ENCODE assay signal across 8 mouse cellular contexts in the genomic region with DNA sequence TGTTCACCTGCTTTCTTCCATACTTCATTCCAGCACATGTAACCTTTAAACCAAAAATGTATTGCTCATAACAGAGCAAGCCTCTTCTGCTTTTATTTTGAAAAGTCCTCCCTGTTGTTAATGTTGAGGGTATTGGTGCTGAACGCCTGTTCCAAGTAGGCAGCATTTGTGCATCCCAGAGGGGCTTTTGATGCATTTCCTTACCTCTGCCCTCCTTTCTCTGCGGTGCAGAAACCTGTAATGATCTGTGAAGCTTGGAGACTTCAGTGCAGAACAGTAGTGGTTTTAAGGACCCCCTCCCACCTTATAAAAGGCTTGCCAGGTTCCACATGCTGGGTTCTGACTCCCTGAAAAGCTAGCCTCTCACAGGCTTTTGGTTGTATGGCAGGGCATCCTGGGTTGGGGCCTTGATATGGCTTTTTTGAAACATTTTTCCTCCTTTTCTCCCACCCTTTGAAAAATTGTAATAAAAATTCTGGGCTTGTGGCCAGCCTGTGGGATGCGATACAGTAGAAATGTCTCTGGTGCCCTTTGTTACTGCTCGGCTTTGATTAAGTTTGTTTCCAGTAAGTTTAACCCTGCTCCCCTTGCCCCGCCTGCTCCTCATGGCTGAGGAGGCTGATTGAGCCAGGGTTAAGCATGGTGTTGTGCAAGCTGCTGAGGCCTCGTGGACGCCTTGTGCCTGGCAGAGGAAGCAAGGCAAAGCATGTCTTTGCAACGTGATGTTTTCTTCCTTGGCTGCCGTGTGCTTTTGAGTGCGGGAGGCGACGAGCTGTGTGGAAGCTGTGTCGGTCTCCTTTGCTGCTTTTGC.
DNase-seq lines count a peak whose midpoint lies in the region; ATAC-seq and TF ChIP-seq lines count a peak whose summit lies in the region.

No protein-coding gene starts in this region.

- H3K27me3 ChIP-seq in forebrain, embryonic 10.5 days (ENCODE audit: poor library complexity, severe bottlenecking) = no peaks in the 10 kb centered on the region
- H3K27me3 ChIP-seq in heart, embryonic 13.5 days (replicated peaks) = no peaks in the 10 kb centered on the region
- H3K27me3 ChIP-seq in kidney, embryonic 16.5 days (ENCODE audit: insufficient read depth, low read length) = no peaks in the 10 kb centered on the region
- no peaks in the 10 kb centered on the region for H3K27me3 ChIP-seq in limb, embryonic 14.5 days (ENCODE audit: control insufficient read depth, insufficient read depth, low read length)
- no peaks in the 10 kb centered on the region for H3K27me3 ChIP-seq in midbrain, embryonic 14.5 days (ENCODE audit: control insufficient read depth, insufficient read depth, low read length)
- H3K27me3 ChIP-seq in stomach, postnatal 0 days (ENCODE audit: control insufficient read depth, insufficient read depth, low read length) = no peaks in the 10 kb centered on the region

- no peak for TF ChIP-seq CTCF in stomach, postnatal 0 days (IDR thresholded peaks at IDR 0.05; ENCODE audit: low read depth)

- TF ChIP-seq EP300 in stomach, postnatal 0 days (optimal IDR thresholded peaks at IDR 0.05) = no peak

- peak; percentile 48 for DNase-seq in 3134 (ENCODE audit: extremely low read depth, insufficient read length, low spot score)
- DNase-seq in adrenal gland, postnatal 14 days = peak; percentile 91
- no peak for DNase-seq in forebrain, embryonic 10.5 days (ENCODE audit: extremely low spot score, low spot score)
- DNase-seq in limb, embryonic 14.5 days (ENCODE audit: low spot score) = peak; percentile 75
- DNase-seq in midbrain, embryonic 14.5 days = peak; percentile 57
- peak; percentile 86 for DNase-seq in stomach, postnatal 0 days (ENCODE audit: low spot score)

- H3K4me3 ChIP-seq in forebrain, embryonic 10.5 days = no peak overlapping the region
- no peak overlapping the region for H3K4me3 ChIP-seq in heart, embryonic 13.5 days
- no peak overlapping the region; the same call in 1 of the 2 replicates for H3K4me3 ChIP-seq in kidney, embryonic 16.5 days (ENCODE audit: low read length)
- no peak overlapping the region for H3K4me3 ChIP-seq in limb, embryonic 14.5 days (replicated peaks; ENCODE audit: low read length)
- no peak overlapping the region for H3K4me3 ChIP-seq in midbrain, embryonic 14.5 days (replicated peaks; ENCODE audit: low read depth, low read length)
- H3K4me3 ChIP-seq in stomach, postnatal 0 days (ENCODE audit: low read depth, low read length) = no peak overlapping the region

- H3K36me3 ChIP-seq in forebrain, embryonic 10.5 days (replicated peaks) = peaks cover 8% of the 10 kb centered on the region
- H3K36me3 ChIP-seq in heart, embryonic 13.5 days = peaks cover 5% of the 10 kb centered on the region; the same call in 1 of the 2 replicates
- peaks cover 4% of the 10 kb centered on the region; the same call in 1 of the 2 replicates for H3K36me3 ChIP-seq in kidney, embryonic 16.5 days (ENCODE audit: insufficient read depth, low read length)
- H3K36me3 ChIP-seq in limb, embryonic 14.5 days (ENCODE audit: control insufficient read depth, insufficient read depth, low read length) = 0 out of 2 replicates have a peak, but pooled peaks cover under 1% of the 10 kb centered on the region
- H3K36me3 ChIP-seq in midbrain, embryonic 14.5 days (ENCODE audit: control insufficient read depth, insufficient read depth, low read length) = no peaks in the 10 kb centered on the region
- no peaks in the 10 kb centered on the region for H3K36me3 ChIP-seq in stomach, postnatal 0 days (ENCODE audit: control insufficient read depth, insufficient read depth, low read length)

- no peaks in the 10 kb centered on the region for H3K9me3 ChIP-seq in forebrain, embryonic 10.5 days
- no peaks in the 10 kb centered on the region for H3K9me3 ChIP-seq in heart, embryonic 13.5 days
- no peaks in the 10 kb centered on the region for H3K9me3 ChIP-seq in kidney, embryonic 16.5 days (ENCODE audit: low read length)
- no peaks in the 10 kb centered on the region for H3K9me3 ChIP-seq in limb, embryonic 14.5 days (ENCODE audit: control insufficient read depth, low read length)
- no peaks in the 10 kb centered on the region for H3K9me3 ChIP-seq in midbrain, embryonic 14.5 days (ENCODE audit: control insufficient read depth, low read length)
- H3K9me3 ChIP-seq in stomach, postnatal 0 days (ENCODE audit: control insufficient read depth, low read length) = no peaks in the 10 kb centered on the region

- ATAC-seq in heart, embryonic 13.5 days (ENCODE audit: extremely low read depth, insufficient number of reproducible peaks, low FRiP score, low TSS enrichment) = no peak
- ATAC-seq in kidney, embryonic 16.5 days (ENCODE audit: low FRiP score, low TSS enrichment) = peak; percentile 82
- ATAC-seq in limb, embryonic 14.5 days (ENCODE audit: low FRiP score, low read depth) = peak; percentile 84
- ATAC-seq in midbrain, embryonic 14.5 days (ENCODE audit: low FRiP score, low TSS enrichment) = no peak
- peak; percentile 96 for ATAC-seq in stomach, postnatal 0 days (ENCODE audit: low FRiP score, low TSS enrichment)

- peak overlapping the region; percentile 41 for H3K4me2 ChIP-seq in heart, embryonic 13.5 days
- peak overlapping the region; percentile 32 for H3K4me2 ChIP-seq in kidney, embryonic 16.5 days (replicated peaks; ENCODE audit: low read depth, low read length)
- H3K4me2 ChIP-seq in limb, embryonic 14.5 days (replicated peaks; ENCODE audit: low read depth, low read length, severe bottlenecking) = peak overlapping the region; percentile 13
- H3K4me2 ChIP-seq in midbrain, embryonic 14.5 days (ENCODE audit: low read length) = 0 out of 2 replicates have a peak overlapping the region, but pooled peaks have one; percentile 9
- peak overlapping the region; percentile 36 for H3K4me2 ChIP-seq in stomach, postnatal 0 days (replicated peaks; ENCODE audit: low read depth)

- WGBS in forebrain, embryonic 10.5 days = 77% methylated on average over 13 of the region's 13 CpGs
- WGBS in heart, embryonic 13.5 days = 28% methylated on average over 13 of the region's 13 CpGs
- 7% methylated on average over 13 of the region's 13 CpGs for WGBS in kidney, embryonic 16.5 days
- 19% methylated on average over 13 of the region's 13 CpGs for WGBS in limb, embryonic 14.5 days
- WGBS in midbrain, embryonic 14.5 days = 32% methylated on average over 13 of the region's 13 CpGs
- WGBS in stomach, postnatal 0 days = 4% methylated on average over 13 of the region's 13 CpGs

- peak overlapping the region; percentile 57 for H3K9ac ChIP-seq in heart, embryonic 13.5 days
- H3K9ac ChIP-seq in kidney, embryonic 16.5 days (replicated peaks; ENCODE audit: low read length) = peak overlapping the region; percentile 52
- no peak overlapping the region for H3K9ac ChIP-seq in limb, embryonic 14.5 days (ENCODE audit: low read depth, low read length, severe bottlenecking)
- no peak overlapping the region; the same call in 1 of the 2 replicates for H3K9ac ChIP-seq in midbrain, embryonic 14.5 days (replicated peaks; ENCODE audit: low read length)
- peak overlapping the region; percentile 35; the same call in 1 of the 2 replicates for H3K9ac ChIP-seq in stomach, postnatal 0 days (ENCODE audit: low read length)

- peaks cover 31% of the 10 kb centered on the region for H3K4me1 ChIP-seq in forebrain, embryonic 10.5 days
- peaks cover 74% of the 10 kb centered on the region for H3K4me1 ChIP-seq in heart, embryonic 13.5 days
- H3K4me1 ChIP-seq in kidney, embryonic 16.5 days (ENCODE audit: insufficient read depth, low read length) = peaks cover 67% of the 10 kb centered on the region
- peaks cover 49% of the 10 kb centered on the region for H3K4me1 ChIP-seq in limb, embryonic 14.5 days (ENCODE audit: control insufficient read depth, insufficient read depth, low read length)
- peaks cover 48% of the 10 kb centered on the region for H3K4me1 ChIP-seq in midbrain, embryonic 14.5 days (ENCODE audit: control insufficient read depth, insufficient read depth, low read length)
- H3K4me1 ChIP-seq in stomach, postnatal 0 days (replicated peaks; ENCODE audit: control insufficient read depth, insufficient read depth) = peaks cover 26% of the 10 kb centered on the region

- H3K27ac ChIP-seq in forebrain, embryonic 10.5 days = peak overlapping the region; percentile 65
- peak overlapping the region; percentile 85 for H3K27ac ChIP-seq in heart, embryonic 13.5 days (replicated peaks)
- peak overlapping the region; percentile 97 for H3K27ac ChIP-seq in kidney, embryonic 16.5 days (ENCODE audit: low read length)
- peak overlapping the region; percentile 76 for H3K27ac ChIP-seq in limb, embryonic 14.5 days (replicated peaks; ENCODE audit: low read depth, low read length)
- peak overlapping the region; percentile 78 for H3K27ac ChIP-seq in midbrain, embryonic 14.5 days (replicated peaks; ENCODE audit: low read depth, low read length)
- peak overlapping the region; percentile 94 for H3K27ac ChIP-seq in stomach, postnatal 0 days (replicated peaks)

- TF ChIP-seq POLR2A in limb, embryonic 14.5 days (IDR thresholded peaks at IDR 0.05; ENCODE audit: borderline replicate concordance, extremely low read depth, insufficient read depth, insufficient read length) = no peak

Comparison
In these comparisons a context has a peak if more than half of its experiments do, and no peak if none do; other contexts are left out.
1. ATAC-seq: peak in kidney, embryonic 16.5 days (single experiment), limb, embryonic 14.5 days (single experiment) and stomach, postnatal 0 days (single experiment); none in heart, embryonic 13.5 days (single experiment) and midbrain, embryonic 14.5 days (single experiment).
2. H3K9ac ChIP-seq: peak in heart, embryonic 13.5 days (single experiment), kidney, embryonic 16.5 days (single experiment) and stomach, postnatal 0 days (single experiment); none in limb, embryonic 14.5 days (single experiment) and midbrain, embryonic 14.5 days (single experiment).
3. Peak in every context shown above with its lines, with median percentiles within 50 percentile points of each other: H3K27ac ChIP-seq and H3K4me2 ChIP-seq.